Mouse (Mus musculus) forebrain, embryonic 14.5 days (tissue): ENCODE data around the gene Srrt. TPM values are rescaled to one million over a fixed set of nuclear protein-coding genes. Genes with fewer than 3 reads are reported as not detected.

ENCODE experiments used
- ATAC-seq: fragments of 200-750 bp; cut with Nextera tagmentation; 2 replicates; pipeline ENCODE4 v1.8.0; 2017; ENCODE audit warnings: mild to moderate bottlenecking, moderate library complexity
- DNase-seq: peaks from one replicate; pipeline ENCODE4 v3.0.0-alpha.2; 2015; ENCODE audit warnings: low spot score
- H3K27ac ChIP-seq: fragments of 300-500 bp; sonication (generic); 2 replicates; pipeline ENCODE4 v1.5.1; 2014; ENCODE audit warnings: low read depth, mild to moderate bottlenecking, control low read depth, low read length, moderate library complexity
- H3K27me3 ChIP-seq: fragments of 300-500 bp; sonication (generic); replicated peaks from 2 replicates; pipeline ENCODE4 v1.6.1; 2014; ENCODE audit warnings: low read length, control low read depth, mixed read lengths; ENCODE audit not compliant: control insufficient read depth, insufficient read depth
- H3K36me3 ChIP-seq: fragments of 300-500 bp; sonication (generic); 2 replicates; pipeline ENCODE4 v1.6.1; 2014; ENCODE audit warnings: low read length, control low read depth; ENCODE audit not compliant: control insufficient read depth, insufficient read depth
- H3K4me1 ChIP-seq: fragments of 300-500 bp; sonication (generic); 2 replicates; pipeline ENCODE4 v1.6.1; 2014; ENCODE audit warnings: antibody characterized with exemption, low read length, control low read depth; ENCODE audit not compliant: control insufficient read depth, insufficient read depth
- H3K4me2 ChIP-seq: fragments of 300-500 bp; sonication (generic); 2 replicates; pipeline ENCODE4 v1.6.1; 2014; ENCODE audit warnings: mild to moderate bottlenecking, control low read depth, low read length
- H3K4me3 ChIP-seq: fragments of 300-500 bp; sonication (generic); 2 replicates; pipeline ENCODE4 v1.5.1; 2014; ENCODE audit warnings: low read depth, low read length, control low read depth
- H3K9ac ChIP-seq: fragments of 300-500 bp; sonication (generic); 2 replicates; pipeline ENCODE4 v1.6.1; 2014; ENCODE audit warnings: mild to moderate bottlenecking, low read length, control low read depth, moderate library complexity
- H3K9me3 ChIP-seq: fragments of 300-500 bp; sonication (generic); replicated peaks from 2 replicates; pipeline ENCODE4 v1.6.1; 2016; ENCODE audit warnings: low read length, control low read depth, mixed read lengths; ENCODE audit not compliant: control insufficient read depth
- WGBS: fragments of 180-500 bp; shearing (Covaris S2); extraction: QIAGEN DNeasy Blood & Tissue Kit; methylation state at CpG from one replicate; pipeline ENCODE4 v1.1.7; 2014; 5-methylcytosine and 5-hydroxymethylcytosine counted together
- polyA plus RNA-seq: library from polyadenylated mRNA; unstranded; fragments of >200 nt; fragmentation: Nextera tagmentation; extraction: Ambion mirVana; gene quantifications from 2 replicates; pipeline ENCODE4 v1.2.1, GENCODE M21; 2014

The Srrt gene
- polyA plus RNA-seq, 1 experiment from 2014 or later = 78.9 TPM

GRCm38 (mm10) chr5:137340222-137340621 lies 32.7 kb upstream of the Srrt start:
- Histone ChIP-seq H3K36me3 (no peaks in the 10 kb centered on the region), H3K9me3 (no peaks in the 10 kb centered on the region), H3K4me2 (no peak overlapping the region; the same call in 1 of the 2 replicates), H3K9ac (no peak overlapping the region), H3K4me3 (no peak overlapping the region), H3K4me1 (peaks cover 12% of the 10 kb centered on the region), H3K27me3 (no peaks in the 10 kb centered on the region), H3K27ac (no peak overlapping the region)
- WGBS = 70% methylated on average over 6 of the region's 6 CpGs
- ATAC-seq (no peak), DNase-seq (no peak)

DNA sequence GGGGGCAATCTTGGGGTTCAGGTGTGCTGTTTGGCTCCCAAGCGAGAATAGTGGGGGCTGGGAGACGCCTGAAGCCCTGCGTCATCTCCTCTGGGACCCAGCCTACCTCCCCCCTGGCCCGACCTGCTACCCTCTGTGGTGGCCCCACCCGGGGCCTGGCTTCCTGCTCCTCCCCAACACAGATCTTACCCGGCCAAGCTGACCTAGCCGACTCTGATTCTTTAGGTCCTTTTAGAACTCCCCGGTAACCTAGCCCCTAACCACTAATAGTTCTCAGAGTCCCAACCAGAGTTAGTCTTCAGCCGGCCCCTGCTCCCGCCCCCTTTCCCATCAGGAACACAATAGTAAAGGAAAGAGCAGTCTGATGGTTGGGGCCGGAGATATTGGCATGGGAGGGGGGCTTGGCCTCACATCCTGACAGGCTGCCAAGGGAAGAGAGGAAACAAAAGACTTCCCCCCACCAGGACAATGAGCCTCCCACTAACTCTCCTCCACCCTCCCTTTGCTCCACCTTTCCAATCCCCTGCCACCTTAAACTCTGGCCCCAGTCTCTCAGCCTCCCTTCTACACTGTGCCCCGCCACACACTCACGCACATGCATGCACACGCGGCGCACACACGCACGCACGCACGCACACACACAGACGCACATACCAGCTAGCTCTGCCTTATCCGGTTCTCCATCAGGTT lies 32.0 kb upstream of the Srrt start:
- no peaks in the 10 kb centered on the region for H3K27me3 ChIP-seq
- H3K9ac ChIP-seq = peak overlapping the region; percentile 69
- no peaks in the 10 kb centered on the region for H3K9me3 ChIP-seq
- H3K4me1 ChIP-seq = peaks cover 12% of the 10 kb centered on the region
- H3K27ac ChIP-seq = peak overlapping the region; percentile 67; the same call in 1 of the 2 replicates
- ATAC-seq (peak; percentile 58), DNase-seq (peak; percentile 59)
- peak overlapping the region; percentile 77 for H3K4me2 ChIP-seq
- WGBS = 4% methylated on average over 22 of the region's 22 CpGs
- no peaks in the 10 kb centered on the region for H3K36me3 ChIP-seq
- peak overlapping the region; percentile 34 for H3K4me3 ChIP-seq

GRCm38 (mm10) chr5:137338663-137339289 lies 31.3 kb upstream of the Srrt start:
- whole genome bisulfite sequencing = 2% methylated on average over 11 of the region's 11 CpGs
- Histone ChIP-seq H3K4me3 (peak overlapping the region; percentile 34), H3K4me1 (peaks cover 12% of the 10 kb centered on the region), H3K4me2 (peak overlapping the region; percentile 77), H3K9ac (peak overlapping the region; percentile 69), H3K36me3 (no peaks in the 10 kb centered on the region), H3K9me3 (no peaks in the 10 kb centered on the region), H3K27ac (peak overlapping the region; percentile 67), H3K27me3 (no peaks in the 10 kb centered on the region)
- DNase-seq (no peak), ATAC-seq (peak; percentile 10; the same call in 1 of the 2 replicates)

DNA sequence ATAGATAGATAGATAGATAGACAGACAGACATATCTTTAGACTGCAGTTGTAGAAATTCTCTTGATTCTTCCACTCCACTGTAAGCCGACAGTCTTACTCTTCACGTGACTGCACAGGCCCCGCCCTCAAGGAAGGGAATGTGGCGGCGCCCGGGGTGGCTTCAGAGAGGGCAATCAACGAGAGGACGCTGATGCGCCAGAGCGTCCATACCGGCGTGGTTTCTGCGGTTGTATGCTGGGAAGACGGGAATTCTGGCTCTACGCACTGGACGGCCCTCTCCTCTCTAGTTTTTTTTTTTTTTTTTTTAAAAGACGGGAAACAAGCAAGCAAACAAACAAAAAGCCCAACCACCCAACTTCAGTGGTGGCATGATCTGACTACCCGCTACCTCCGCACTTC lies 30.8 kb upstream of the Srrt start:
- ATAC-seq = peak; percentile 81

GRCm38 (mm10) chr5:137337190-137337589 lies 29.7 kb upstream of the Srrt start:
- no peak for ATAC-seq
- Histone ChIP-seq H3K4me3 (no peak overlapping the region), H3K4me1 (peaks cover 16% of the 10 kb centered on the region), H3K9me3 (no peaks in the 10 kb centered on the region), H3K4me2 (no peak overlapping the region), H3K27ac (no peak overlapping the region), H3K36me3 (no peaks in the 10 kb centered on the region), H3K27me3 (no peaks in the 10 kb centered on the region), H3K9ac (no peak overlapping the region)
- WGBS = 58% methylated on average over 8 of the region's 8 CpGs
- no peak for DNase-seq

More for the DNA sequence above, 30.8 kb upstream of the Srrt start:
- Histone ChIP-seq H3K27me3 (no peaks in the 10 kb centered on the region), H3K4me2 (peak overlapping the region; percentile 77), H3K27ac (peak overlapping the region; percentile 67), H3K36me3 (no peaks in the 10 kb centered on the region), H3K4me3 (peak overlapping the region; percentile 34), H3K4me1 (peaks cover 12% of the 10 kb centered on the region), H3K9me3 (no peaks in the 10 kb centered on the region), H3K9ac (peak overlapping the region; percentile 69)
- under 1% methylated on average over 19 of the region's 19 CpGs for WGBS
- DNase-seq = peak; percentile 95

DNA sequence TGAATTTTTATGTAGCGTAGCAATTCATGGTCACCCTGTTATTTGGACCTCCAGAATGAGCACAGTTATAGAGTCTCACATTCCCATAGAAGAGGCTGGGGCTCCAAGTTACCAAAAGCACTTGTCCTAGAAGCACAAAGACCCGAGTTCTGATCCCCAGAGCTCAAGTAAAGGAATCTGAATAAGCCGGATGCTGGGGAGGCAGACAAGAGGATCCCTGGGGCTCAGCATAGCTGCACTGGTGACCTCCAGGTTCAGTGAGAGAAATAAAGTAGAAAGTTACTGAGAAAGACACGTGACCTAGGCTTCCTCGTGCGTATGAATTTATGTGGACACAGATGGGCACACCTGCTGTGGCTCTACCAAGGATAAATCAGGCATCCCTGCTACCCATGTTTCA lies 27.6 kb upstream of the Srrt start:
- no peak for DNase-seq
- 71% methylated on average over 6 of the region's 6 CpGs for WGBS
- H3K9ac ChIP-seq = no peak overlapping the region

DNA sequence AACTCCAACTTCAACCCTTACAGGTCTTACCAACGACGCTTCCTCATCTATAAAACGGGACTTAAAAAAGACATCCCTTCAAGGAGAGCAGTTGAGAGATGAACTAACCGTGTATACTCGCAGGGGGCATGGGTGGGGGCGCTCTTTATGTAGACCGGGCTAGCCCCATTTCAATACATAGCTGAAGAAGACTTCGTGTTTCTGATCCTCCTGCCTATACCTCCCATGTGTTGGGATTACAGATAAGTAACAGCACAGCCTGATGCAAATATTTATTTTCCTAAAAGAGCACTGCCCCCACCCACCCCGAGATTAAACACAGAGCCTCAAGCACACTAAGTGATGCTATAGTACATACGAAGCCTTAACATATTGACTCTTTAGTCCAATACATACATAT lies 26.8 kb upstream of the Srrt start:
- peak overlapping the region; percentile 95 for H3K4me2 ChIP-seq
- H3K27ac ChIP-seq = no peak overlapping the region
- no peaks in the 10 kb centered on the region for H3K27me3 ChIP-seq
- DNase-seq (no peak), ATAC-seq (no peak)
- no peaks in the 10 kb centered on the region for H3K9me3 ChIP-seq
- H3K4me3 ChIP-seq = no peak overlapping the region
- peaks cover 11% of the 10 kb centered on the region for H3K4me1 ChIP-seq
- H3K9ac ChIP-seq = no peak overlapping the region
- 64% methylated on average over 10 of the region's 10 CpGs for WGBS
- no peaks in the 10 kb centered on the region for H3K36me3 ChIP-seq

More for the DNA sequence above, 27.6 kb upstream of the Srrt start:
- H3K27me3 ChIP-seq = no peaks in the 10 kb centered on the region
- ATAC-seq = no peak
- no peaks in the 10 kb centered on the region for H3K9me3 ChIP-seq
- H3K4me3 ChIP-seq = no peak overlapping the region
- H3K36me3 ChIP-seq = no peaks in the 10 kb centered on the region
- no peak overlapping the region for H3K27ac ChIP-seq
- peaks cover 16% of the 10 kb centered on the region for H3K4me1 ChIP-seq
- H3K4me2 ChIP-seq = no peak overlapping the region

DNA sequence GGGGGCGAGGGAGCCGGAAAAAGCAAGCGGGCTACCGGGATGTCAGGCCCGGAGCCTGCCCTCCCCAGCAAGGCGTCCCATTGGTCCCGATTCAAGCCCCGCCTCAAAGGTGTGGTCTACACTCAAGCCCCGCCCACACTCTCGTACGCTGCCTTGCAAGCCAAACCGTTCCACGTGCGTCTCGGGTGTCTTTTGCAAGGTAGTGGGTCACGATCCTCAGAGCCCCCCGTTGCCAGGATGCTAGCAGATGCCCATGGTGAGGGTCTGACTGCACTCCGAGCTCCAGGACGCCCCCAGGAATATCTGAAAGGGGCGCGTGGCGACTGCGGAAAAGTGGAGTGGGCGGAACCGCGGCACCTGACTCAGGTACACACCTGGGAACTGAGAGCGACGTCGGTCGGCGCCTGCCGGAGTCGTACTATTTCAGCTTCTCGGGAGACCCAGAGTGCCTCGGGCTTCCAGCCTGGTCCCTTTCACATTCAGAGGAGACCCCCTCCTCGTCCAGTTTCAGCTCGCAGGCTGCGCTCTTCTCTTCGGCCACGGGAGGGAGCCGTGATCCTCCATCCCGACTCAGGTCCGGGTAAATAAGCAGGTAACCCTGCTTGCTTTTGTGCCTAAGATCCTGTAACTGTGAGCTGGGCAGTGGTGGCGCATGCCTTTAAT lies 26.2 kb upstream of the Srrt start, which contains the start of gene Slc12a9:
TSS of gene Slc12a9 (minus strand) at position 86 of the 663 bp plus-strand sequence.
- under 1% methylated on average over 44 of the region's 44 CpGs for WGBS
- Histone ChIP-seq H3K9ac (peak within 1 kb of the TSS; percentile 72), H3K27me3 (no peaks in the 10 kb centered on the region), H3K9me3 (no peaks in the 10 kb centered on the region), H3K4me1 (peaks cover 5% of the 10 kb centered on the region), H3K27ac (no peak within 1 kb of the TSS; the same call in 1 of the 2 replicates), H3K36me3 (no peaks in the 10 kb centered on the region), H3K4me2 (peak within 1 kb of the TSS; percentile 95), H3K4me3 (peak within 1 kb of the TSS; percentile 45)
- peak; percentile 97 for DNase-seq
- peak; percentile 93 for ATAC-seq
